Mouse (Mus musculus) liver, embryonic 14 days (tissue): ENCODE data around the gene Rev1. TPM values are rescaled to one million over a fixed set of nuclear protein-coding genes. Genes with fewer than 3 reads are reported as not detected.

Experiments used
- polyA plus RNA-seq: library from polyadenylated mRNA; depleted of rRNA; stranded (reverse); fragments of >200 nt; gene quantifications from 2 replicates; pipeline ENCODE4 v1.2.3, GENCODE M21; 2012; rRNA removed

Gene Rev1
- 13.5 and 16.2 TPM in 2 replicates for polyA plus RNA-seq

GRCm38 (mm10) chr1:38129501-38130267 is at the start of gene Rev1:
Gene Rev1 (minus strand): TSS chr1:38129801.

Other genes with a start within 250 kb of the Rev1 start
- gene Mitd1, start 239.4 kb downstream of the Rev1 start, polyA plus RNA-seq = 18.0 and 19.2 TPM in 2 replicates
- 87.1 and 90.2 TPM in 2 replicates for gene Mrpl30, start 239.3 kb downstream of the Rev1 start, polyA plus RNA-seq
- gene Lyg2, start 213.3 kb downstream of the Rev1 start, polyA plus RNA-seq = not detected in 2 replicates
- not detected in 2 replicates for gene Lyg1, start 172.0 kb downstream of the Rev1 start, polyA plus RNA-seq
- 24.9 and 25.1 TPM in 2 replicates for gene Txndc9, start 131.9 kb downstream of the Rev1 start, polyA plus RNA-seq
- 22.1 and 24.0 TPM in 2 replicates for gene Eif5b, start 131.8 kb downstream of the Rev1 start, polyA plus RNA-seq